Mouse (Mus musculus) spleen, adult 2 months (tissue): ENCODE measurements around the gene Traf4.

Experiments used
- CTCF ChIP-seq: fragments of 200-500 bp; IDR thresholded peaks from 2 replicates; pipeline ENCODE4 v1.5.1; 2011; ENCODE audit warnings: mild to moderate bottlenecking, inconsistent platforms; ENCODE audit not compliant: insufficient read depth, insufficient read length, insufficient replicate concordance; ENCODE audit errors: extremely low read depth
- POLR2A ChIP-seq: fragments of 200-500 bp; IDR thresholded peaks from 2 replicates; pipeline ENCODE4 v1.6.1; 2011; ENCODE audit warnings: low read depth, low read length, inconsistent platforms

- TF ChIP-seq CTCF (no peak), POLR2A (no peak)
Measured at GRCm38 (mm10) chr11:78177437-78177836, 12.0 kb upstream of the Traf4 start.
